Mouse (Mus musculus) central nervous system, embryonic 11.5 days (tissue): ENCODE data around the gene Nfe2l2. TPM values are rescaled to one million over a fixed set of nuclear protein-coding genes. Genes with fewer than 3 reads are reported as not detected.

ENCODE experiments used
- polyA plus RNA-seq: library from polyadenylated mRNA; depleted of rRNA; stranded (reverse); fragments of >200 nt; gene quantifications from 2 replicates; pipeline ENCODE4 v1.2.3, GENCODE M21; 2012; rRNA removed

Gene Nfe2l2
- 14.8 and 22.9 TPM in 2 replicates for polyA plus RNA-seq

DNA sequence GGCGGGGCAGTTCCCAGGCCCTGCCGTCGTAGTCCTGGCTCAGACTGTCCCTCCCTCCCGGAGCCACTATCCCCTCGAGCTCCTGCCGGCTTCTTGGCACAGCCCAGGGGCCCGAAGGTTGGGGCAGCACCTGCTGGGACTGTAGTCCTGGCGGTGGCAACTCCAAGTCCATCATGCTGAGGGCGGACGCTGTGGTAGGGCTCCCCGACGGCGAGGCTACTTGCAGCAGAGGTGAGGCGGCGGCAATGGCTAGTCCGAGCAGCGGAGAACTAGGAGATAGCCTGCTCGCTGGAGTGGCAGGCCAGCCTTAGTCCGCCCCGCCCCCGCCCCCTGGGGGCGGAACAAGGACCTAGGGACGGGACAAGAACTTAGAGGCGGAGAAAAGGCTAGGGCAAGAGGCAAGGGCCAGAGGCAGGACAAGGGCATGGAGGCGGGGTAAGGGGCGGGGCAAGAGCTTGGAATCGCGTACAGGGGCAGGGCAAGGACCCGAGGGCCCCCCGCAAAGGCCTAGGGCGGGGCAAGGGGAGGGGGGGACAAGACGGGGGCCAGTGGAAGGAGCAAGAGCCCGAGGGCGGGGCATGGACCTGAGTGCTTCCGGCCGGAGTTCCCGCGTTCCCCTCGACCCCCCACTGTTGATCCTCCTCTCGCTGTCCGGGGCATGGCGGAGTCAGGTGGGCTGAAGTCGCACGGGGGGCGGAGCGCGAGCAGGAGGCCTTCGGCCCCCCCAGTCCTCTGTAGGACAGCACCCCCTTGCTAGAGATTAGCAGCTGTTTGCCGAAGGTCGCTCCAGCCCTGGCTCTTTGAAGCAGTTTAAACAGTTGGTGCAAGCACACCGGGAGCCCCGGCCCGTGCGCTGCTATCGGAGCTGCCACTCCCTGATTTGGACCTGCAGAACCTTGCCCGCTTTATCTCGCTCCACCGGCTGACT lies at the start of gene Nfe2l2:
Nfe2l2 (minus strand) TSS at position 408 of the 928 bp plus-strand sequence.

DNA sequence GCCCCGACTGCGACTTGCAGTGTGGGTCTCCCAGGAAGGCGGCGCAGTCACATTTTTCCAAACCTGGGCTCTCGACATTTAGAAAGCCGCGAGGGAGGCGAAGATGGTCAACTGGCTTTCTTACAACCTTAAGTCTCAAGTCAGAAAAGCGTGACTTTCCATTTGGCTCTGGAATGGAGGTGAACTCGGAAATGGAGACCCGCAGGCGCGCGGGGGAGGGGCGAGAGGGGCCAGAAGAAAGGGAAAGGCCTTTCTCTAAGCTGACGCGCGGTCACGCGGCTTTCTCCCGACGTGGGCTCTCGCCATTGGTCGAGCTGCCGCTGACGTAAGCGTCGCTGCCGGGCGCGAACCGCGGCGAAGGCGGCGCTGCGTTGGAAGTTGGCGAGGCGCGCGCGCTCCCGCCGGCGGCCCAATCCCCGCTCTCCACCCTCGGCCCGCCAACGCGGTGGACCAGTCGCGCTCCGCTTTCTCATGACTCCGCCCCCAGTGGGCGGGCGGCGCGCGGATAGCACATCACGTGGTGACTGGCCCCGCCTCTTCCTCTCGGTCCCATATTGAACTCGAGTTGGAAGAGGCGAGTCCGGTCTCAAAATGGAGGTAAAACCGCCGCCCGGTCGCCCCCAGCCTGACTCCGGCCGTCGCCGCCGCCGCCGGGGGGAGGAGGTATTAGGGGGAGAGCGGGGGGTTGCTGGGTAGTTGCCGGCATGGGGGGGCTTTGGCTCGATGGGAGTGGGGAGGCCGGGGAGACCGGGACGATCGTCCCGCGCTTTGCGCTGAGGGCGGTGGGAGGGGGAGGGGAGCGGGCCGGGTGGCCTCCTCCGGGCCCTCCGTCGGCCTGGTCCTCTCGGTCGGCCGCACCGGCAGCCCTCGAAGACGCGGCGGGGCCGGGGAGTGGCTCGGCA lies 45.5 kb downstream of the Nfe2l2 start, which contains the start of gene Hnrnpa3:
Hnrnpa3 (plus strand) TSS at position 535 of the 902 bp plus-strand sequence.

Other genes with a start within 250 kb of the Nfe2l2 start
- 1,111 and 2,451 TPM in 2 replicates for gene Hnrnpa3, start 45.4 kb downstream of the Nfe2l2 start, polyA plus RNA-seq
- gene Agps, start 127.5 kb upstream of the Nfe2l2 start, polyA plus RNA-seq: 24.8 and 28.7 TPM in 2 replicates
- 3.8 and 5.0 TPM in 2 replicates for gene Ttc30b, start 233.9 kb upstream of the Nfe2l2 start, polyA plus RNA-seq